Mouse (Mus musculus): ENCODE measurements around the gene Mcts1. TPM values are rescaled to one million over a fixed set of nuclear protein-coding genes. Genes with fewer than 3 reads are reported as not detected.
A peak's percentile ranks its signal among the peaks of the same experiment; 100 is the strongest.

Mcts1 gene
- polyA plus RNA-seq (2016; fragmentation: Nextera tagmentation; extraction: Ambion mirVana) = 73.2 and 76.0 TPM in 2 replicates

GRCm38 (mm10) chrX:38600177-38600994 is at the start of gene Mcts1:
TSS of gene Mcts1 (plus strand) at chrX:38600578.
- Histone ChIP-seq H3K27me3 (ENCODE audit: poor library complexity, severe bottlenecking) (no peaks in the 10 kb centered on the region), H3K4me1 (no peaks in the 10 kb centered on the region), H3K9me3 (no peaks in the 10 kb centered on the region), H3K36me3 (replicated peaks) (no peaks in the 10 kb centered on the region), H3K27ac (peak within 1 kb of the TSS; percentile 82), H3K4me3 (peak within 1 kb of the TSS; percentile 59)
- DNase-seq (ENCODE audit: extremely low spot score, low spot score) = peak; percentile 74
- WGBS = 21% methylated on average over 26 of the region's 26 CpGs

- H3K36me3 ChIP-seq (replicated peaks) = peaks cover 39% of the 10 kb centered on the region
- DNase-seq (ENCODE audit: extremely low spot score, low spot score) = no peak
- no peaks in the 10 kb centered on the region for H3K27me3 ChIP-seq (ENCODE audit: poor library complexity, severe bottlenecking)
Observed at GRCm38 (mm10) chrX:38553255-38553654, 47.1 kb upstream of the Mcts1 start.

GRCm38 (mm10) chrX:38563941-38564541 is 36.3 kb upstream of the Mcts1 start:
- H3K36me3 ChIP-seq (replicated peaks) = peaks cover 23% of the 10 kb centered on the region
- WGBS = 22% methylated on average over 14 of the region's 19 CpGs
- no peak for DNase-seq (ENCODE audit: extremely low spot score, low spot score)
- H3K4me3 ChIP-seq = peak overlapping the region; percentile 60
- H3K4me1 ChIP-seq = 0 out of 2 replicates have a peak, but pooled peaks cover 4% of the 10 kb centered on the region
- H3K27me3 ChIP-seq (ENCODE audit: poor library complexity, severe bottlenecking) = no peaks in the 10 kb centered on the region
- H3K9me3 ChIP-seq = no peaks in the 10 kb centered on the region
- H3K27ac ChIP-seq = peak overlapping the region; percentile 95

More at GRCm38 (mm10) chrX:38553255-38553654, 47.1 kb upstream of the Mcts1 start:
- no peaks in the 10 kb centered on the region for H3K9me3 ChIP-seq
- no peak overlapping the region for H3K27ac ChIP-seq
- H3K4me1 ChIP-seq = no peaks in the 10 kb centered on the region
- H3K4me3 ChIP-seq = no peak overlapping the region

- WGBS = 28% methylated on average over 43 of the region's 52 CpGs
- H3K9me3 ChIP-seq = no peaks in the 10 kb centered on the region
Observed at GRCm38 (mm10) chrX:38564542-38565175, 35.7 kb upstream of the Mcts1 start.

DNA sequence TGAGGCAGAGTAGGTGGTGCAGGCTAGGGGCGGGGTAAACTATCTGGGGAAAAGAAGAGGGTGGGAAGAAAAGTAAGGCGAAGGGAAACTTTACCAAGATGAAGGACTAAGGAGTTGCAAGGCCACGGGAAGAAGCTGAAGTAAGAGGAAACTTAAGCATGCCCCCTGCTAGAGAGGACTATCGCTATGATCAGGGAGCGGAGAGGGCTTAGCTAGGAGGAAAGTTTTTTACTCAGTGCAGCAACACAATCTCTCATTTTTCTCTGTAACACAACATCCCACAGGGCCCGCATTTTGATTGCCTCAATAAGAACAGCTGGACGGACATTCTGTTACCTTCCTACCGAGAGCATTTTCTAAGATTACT is 35.2 kb upstream of the Mcts1 start:
- no peaks in the 10 kb centered on the region for H3K9me3 ChIP-seq
- H3K4me3 ChIP-seq = peak overlapping the region; percentile 60
- H3K4me1 ChIP-seq = 0 out of 2 replicates have a peak, but pooled peaks cover 4% of the 10 kb centered on the region
- peaks cover 13% of the 10 kb centered on the region for H3K36me3 ChIP-seq (replicated peaks)
- DNase-seq (ENCODE audit: extremely low spot score, low spot score) = no peak
- WGBS = 10% methylated on average over 8 of the region's 8 CpGs
- H3K27me3 ChIP-seq (ENCODE audit: poor library complexity, severe bottlenecking) = no peaks in the 10 kb centered on the region
- H3K27ac ChIP-seq = peak overlapping the region; percentile 95

More at GRCm38 (mm10) chrX:38564542-38565175, 35.7 kb upstream of the Mcts1 start:
- Histone ChIP-seq H3K36me3 (replicated peaks) (peaks cover 18% of the 10 kb centered on the region), H3K27ac (peak overlapping the region; percentile 95), H3K4me1 (0 out of 2 replicates have a peak, but pooled peaks cover 4% of the 10 kb centered on the region), H3K27me3 (ENCODE audit: poor library complexity, severe bottlenecking) (no peaks in the 10 kb centered on the region), H3K4me3 (peak overlapping the region; percentile 60)
- DNase-seq (ENCODE audit: extremely low spot score, low spot score) = peak; percentile 82

GRCm38 (mm10) chrX:38566521-38567205 is 33.7 kb upstream of the Mcts1 start:
- WGBS = 79% methylated on average over 6 of the region's 6 CpGs
- H3K27ac ChIP-seq = no peak overlapping the region
- H3K4me3 ChIP-seq = no peak overlapping the region
- H3K4me1 ChIP-seq = 0 out of 2 replicates have a peak, but pooled peaks cover 4% of the 10 kb centered on the region
- H3K9me3 ChIP-seq = no peaks in the 10 kb centered on the region
- H3K36me3 ChIP-seq (replicated peaks) = no peaks in the 10 kb centered on the region
- H3K27me3 ChIP-seq (ENCODE audit: poor library complexity, severe bottlenecking) = no peaks in the 10 kb centered on the region
- DNase-seq (ENCODE audit: extremely low spot score, low spot score) = no peak

GRCm38 (mm10) chrX:38576078-38576477 is 24.3 kb upstream of the Mcts1 start, which contains the start of gene Cul4b:
TSS of gene Cul4b (minus strand) at chrX:38576196.
- Histone ChIP-seq H3K36me3 (replicated peaks) (no peaks in the 10 kb centered on the region), H3K4me3 (no peak within 1 kb of the TSS), H3K4me1 (no peaks in the 10 kb centered on the region), H3K9me3 (no peaks in the 10 kb centered on the region), H3K27ac (no peak within 1 kb of the TSS), H3K27me3 (ENCODE audit: poor library complexity, severe bottlenecking) (no peaks in the 10 kb centered on the region)
- WGBS = 91% methylated on average over 15 of the region's 15 CpGs
- DNase-seq (ENCODE audit: extremely low spot score, low spot score) = no peak

DNA sequence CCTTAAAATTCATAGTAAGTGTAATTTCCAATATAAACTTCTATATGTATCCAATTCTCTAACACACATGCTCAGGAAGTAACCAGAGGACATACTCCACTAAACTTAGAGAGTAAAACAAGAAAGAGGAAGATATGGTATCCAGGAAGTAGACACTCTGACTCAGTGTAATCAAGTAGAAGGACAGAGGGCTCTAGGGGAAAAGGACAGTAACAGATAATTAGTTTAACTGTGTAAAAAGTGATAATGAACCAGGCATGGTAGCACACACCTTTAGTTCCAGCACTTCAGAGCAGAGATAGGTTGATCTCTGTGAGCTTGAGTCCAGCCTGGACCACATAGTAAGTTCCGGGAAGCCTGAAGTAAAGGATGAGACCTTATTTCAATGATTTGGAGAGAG is 19.2 kb upstream of the Mcts1 start:
- H3K36me3 ChIP-seq (replicated peaks) = no peaks in the 10 kb centered on the region
- WGBS = 100% methylated on average over 1 of the region's 1 CpGs
- H3K4me1 ChIP-seq = no peaks in the 10 kb centered on the region
- no peaks in the 10 kb centered on the region for H3K27me3 ChIP-seq (ENCODE audit: poor library complexity, severe bottlenecking)
- no peaks in the 10 kb centered on the region for H3K9me3 ChIP-seq
- DNase-seq (ENCODE audit: extremely low spot score, low spot score) = no peak
- no peak overlapping the region for H3K4me3 ChIP-seq
- H3K27ac ChIP-seq = no peak overlapping the region

- H3K36me3 ChIP-seq (replicated peaks) = no peaks in the 10 kb centered on the region
- no peaks in the 10 kb centered on the region for H3K9me3 ChIP-seq
- no peak overlapping the region for H3K27ac ChIP-seq
- DNase-seq (ENCODE audit: extremely low spot score, low spot score) = no peak
- no peaks in the 10 kb centered on the region for H3K4me1 ChIP-seq
- H3K27me3 ChIP-seq (ENCODE audit: poor library complexity, severe bottlenecking) = no peaks in the 10 kb centered on the region
- no peak overlapping the region for H3K4me3 ChIP-seq
Observed at GRCm38 (mm10) chrX:38583261-38583660, 17.1 kb upstream of the Mcts1 start.

DNA sequence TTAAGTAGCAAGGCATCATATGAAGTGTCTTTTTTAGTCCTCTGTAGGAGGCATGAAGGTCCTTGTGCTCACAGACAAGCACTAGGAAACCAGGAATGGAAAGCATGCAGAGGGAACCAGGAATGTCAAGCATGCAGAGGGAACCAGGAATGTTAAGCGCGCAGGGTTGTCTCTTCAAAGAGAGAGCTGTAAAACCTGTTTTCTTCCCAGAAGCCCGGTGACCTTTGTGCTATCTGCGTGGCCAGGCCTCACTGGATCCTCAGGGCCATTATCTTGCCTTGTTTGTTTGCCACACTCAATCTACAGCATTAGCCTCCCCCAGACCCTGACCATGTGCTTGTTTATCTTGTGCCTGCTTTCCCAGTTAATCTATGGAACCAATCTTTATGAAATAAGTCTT is 10.6 kb upstream of the Mcts1 start:
- Histone ChIP-seq H3K27ac (no peak overlapping the region), H3K36me3 (replicated peaks) (no peaks in the 10 kb centered on the region), H3K4me1 (no peaks in the 10 kb centered on the region), H3K27me3 (ENCODE audit: poor library complexity, severe bottlenecking) (no peaks in the 10 kb centered on the region), H3K9me3 (no peaks in the 10 kb centered on the region), H3K4me3 (no peak overlapping the region)
- WGBS = 55% methylated on average over 4 of the region's 4 CpGs
- DNase-seq (ENCODE audit: extremely low spot score, low spot score) = no peak

- no peak overlapping the region for H3K4me3 ChIP-seq
- no peak for DNase-seq (ENCODE audit: extremely low spot score, low spot score)
- H3K36me3 ChIP-seq (replicated peaks) = no peaks in the 10 kb centered on the region
- no peaks in the 10 kb centered on the region for H3K9me3 ChIP-seq
- H3K27me3 ChIP-seq (ENCODE audit: poor library complexity, severe bottlenecking) = no peaks in the 10 kb centered on the region
- WGBS = 84% methylated on average over 3 of the region's 3 CpGs
- H3K4me1 ChIP-seq = no peaks in the 10 kb centered on the region
- no peak overlapping the region for H3K27ac ChIP-seq
Observed at GRCm38 (mm10) chrX:38591749-38592148, 8.6 kb upstream of the Mcts1 start.

DNA sequence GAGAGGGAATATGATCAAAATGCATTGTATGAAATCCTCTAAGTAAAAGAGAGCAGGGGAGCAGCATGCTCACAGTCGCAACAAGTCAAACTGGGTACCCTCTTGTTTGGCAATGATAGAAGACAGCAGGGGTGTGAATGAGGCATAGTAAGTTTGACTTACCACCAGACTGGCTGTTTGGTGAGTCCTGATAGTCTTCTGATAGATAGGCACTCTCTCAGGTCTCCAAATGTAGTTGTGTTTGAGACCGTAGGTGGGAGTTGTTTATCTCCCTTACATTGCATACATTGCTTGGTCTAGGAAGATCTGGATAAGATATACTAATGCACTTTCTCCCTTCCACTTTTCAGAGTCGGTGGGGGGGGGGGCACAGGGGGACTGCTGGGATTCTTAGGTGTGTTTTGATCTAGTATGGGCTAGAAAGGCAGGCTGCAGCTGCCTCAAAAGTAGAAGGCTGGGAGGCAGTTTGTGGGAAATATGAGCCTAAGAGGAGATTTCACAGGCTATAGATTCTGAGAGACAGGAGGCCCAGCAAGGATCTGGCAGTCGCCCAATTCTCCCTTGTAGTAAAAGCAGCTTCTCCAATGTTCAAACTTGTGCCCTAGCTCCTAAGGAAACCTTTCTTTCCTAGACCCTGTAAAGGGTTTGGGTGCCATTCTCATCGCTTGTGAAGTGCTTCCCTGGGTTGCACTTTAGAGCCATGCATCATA is 7.0 kb upstream of the Mcts1 start:
- H3K27me3 ChIP-seq (ENCODE audit: poor library complexity, severe bottlenecking) = no peaks in the 10 kb centered on the region
- no peak overlapping the region for H3K27ac ChIP-seq
- WGBS = 84% methylated on average over 5 of the region's 5 CpGs
- H3K9me3 ChIP-seq = no peaks in the 10 kb centered on the region
- no peak for DNase-seq (ENCODE audit: extremely low spot score, low spot score)
- no peaks in the 10 kb centered on the region for H3K4me1 ChIP-seq
- no peaks in the 10 kb centered on the region for H3K36me3 ChIP-seq (replicated peaks)
- no peak overlapping the region for H3K4me3 ChIP-seq
